10 mouse cellular contexts compared by ENCODE assay signal in genomic region chr12:55387788-55388465, GRCm38 (mm10). TPM values are rescaled to one million over a fixed set of nuclear protein-coding genes. Genes with fewer than 3 reads are reported as not detected.
DNase-seq lines count a peak whose midpoint lies in the region; ATAC-seq and TF ChIP-seq lines count a peak whose summit lies in the region.
"Had no signal": no experiment of that assay in that cellular context is flagged by ENCODE, and none has a peak within 500 bp of the region (broad histone marks: within the 10 kb centered on the region; RNA-seq: fewer than 3 reads in every experiment).

No protein-coding gene starts in this region.

- DNase-seq in adrenal gland, postnatal 10 days: peak; percentile 43
- no peak for DNase-seq in adrenal gland, adult 8-10 months
- peak; percentile 43 to 49 for DNase-seq in lung, adult 18-20 months
- no peak for DNase-seq in lung, adult 2 months
- DNase-seq in thymus, postnatal 10 days (ENCODE audit: low spot score in 2 of 2): peak; percentile 72 to 81
- no peak for DNase-seq in cerebellum, postnatal 10 days
- DNase-seq in cerebellum, adult 9-11 months: no peak

- TF ChIP-seq CTCF in lung, adult 2 months (IDR thresholded peaks at IDR 0.05; ENCODE audit: insufficient read depth, low read length): no peak

- H3K4me3 ChIP-seq in lung, adult 2 months (replicated peaks; ENCODE audit: extremely low read depth, low read depth, low read length): no peak overlapping the region
- H3K4me3 ChIP-seq in kidney, embryonic 16.5 days (ENCODE audit: low read length): no peak overlapping the region
- H3K4me3 ChIP-seq: heart, embryonic 13.5 days; midbrain, embryonic 10.5 days had no signal

- no peaks in the 10 kb centered on the region for H3K27me3 ChIP-seq in kidney, embryonic 16.5 days (ENCODE audit: insufficient read depth, low read length)
- H3K27me3 ChIP-seq: heart, embryonic 13.5 days had no signal

- WGBS in lung, adult 2 months: 62% methylated on average over 11 of the region's 11 CpGs
- 43% methylated on average over 11 of the region's 11 CpGs for WGBS in kidney, embryonic 16.5 days

- H3K9ac ChIP-seq in kidney, embryonic 16.5 days (replicated peaks; ENCODE audit: low read length): no peak overlapping the region
- H3K9ac ChIP-seq: heart, embryonic 13.5 days had no signal

- peak; percentile 83 for ATAC-seq in kidney, embryonic 16.5 days (ENCODE audit: low FRiP score, low TSS enrichment)

- no peak overlapping the region for H3K4me2 ChIP-seq in kidney, embryonic 16.5 days (replicated peaks; ENCODE audit: low read depth, low read length)
- H3K4me2 ChIP-seq: heart, embryonic 13.5 days had no signal

- no peak for TF ChIP-seq POLR2A in lung, adult 2 months (IDR thresholded peaks at IDR 0.05; ENCODE audit: borderline replicate concordance, extremely low read depth, low read depth, low read length)

- peak overlapping the region; percentile 54 for H3K27ac ChIP-seq in kidney, embryonic 16.5 days (ENCODE audit: low read length)
- H3K27ac ChIP-seq: heart, embryonic 13.5 days; midbrain, embryonic 10.5 days had no signal

- no peaks in the 10 kb centered on the region for H3K36me3 ChIP-seq in kidney, embryonic 16.5 days (ENCODE audit: insufficient read depth, low read length)
- H3K36me3 ChIP-seq: heart, embryonic 13.5 days; midbrain, embryonic 10.5 days had no signal

- H3K4me1 ChIP-seq in lung, adult 2 months (ENCODE audit: control insufficient read depth, insufficient read depth, low read length): peaks cover 6% of the 10 kb centered on the region
- 0 out of 2 replicates have a peak, but pooled peaks cover 5% of the 10 kb centered on the region for H3K4me1 ChIP-seq in kidney, embryonic 16.5 days (ENCODE audit: insufficient read depth, low read length)

- H3K9me3 ChIP-seq in kidney, embryonic 16.5 days (ENCODE audit: low read length): no peaks in the 10 kb centered on the region
- H3K9me3 ChIP-seq: heart, embryonic 13.5 days; midbrain, embryonic 10.5 days had no signal

RNA-seq across cellular contexts. Expression of gene Psma6, which starts 3.9 kb away (rescaled TPM):
- 100 to 1,000 TPM; 236 to 251 TPM for total RNA-seq in adrenal gland, postnatal 10 days (2021)
- total RNA-seq in adrenal gland, adult 8-10 months (2022): 100 to 1,000 TPM; 196 to 232 (median 214) TPM
- 25.9 and 41.7 TPM in 2 replicates for polyA plus RNA-seq in lung, adult 2 months (2012; rRNA removed)
- polyA plus RNA-seq in kidney, embryonic 16.5 days (2015; fragmentation: Nextera tagmentation; extraction: Ambion mirVana): 409 and 418 TPM in 2 replicates

Comparison
In these comparisons a context has a peak if more than half of its experiments do, and no peak if none do; other contexts are left out.
1. DNase-seq: peak in adrenal gland, postnatal 10 days (single experiment), lung, adult 18-20 months (2 of 2) and thymus, postnatal 10 days (2 of 2); none in adrenal gland, adult 8-10 months (single experiment), lung, adult 2 months (single experiment), cerebellum, postnatal 10 days (0 of 2) and cerebellum, adult 9-11 months (single experiment).